Mouse (Mus musculus) E14TG2a.4 (cell line): ENCODE measurements around the gene Gbe1.

Experiments used
- CTCF ChIP-seq: conservative IDR thresholded peaks from 2 replicates; pipeline ENCODE4 v1.5.1; 2014; ENCODE audit warnings: low read length
- NANOG ChIP-seq: IDR thresholded peaks from 2 replicates; pipeline ENCODE4 v1.6.1; 2014; ENCODE audit warnings: borderline replicate concordance, low read length, mixed read lengths

GRCm38 (mm10) chr16:70506457-70506856, 192.7 kb downstream of the Gbe1 start:
- TF ChIP-seq NANOG = peak; percentile 30; the same call in 1 of the 2 replicates
- TF ChIP-seq CTCF = no peak
